Mouse (Mus musculus) liver, postnatal 0 days (tissue): ENCODE measurements at regions not wholly inside any gene's neighbourhood (a gene's known extent, or its start where the extent isn't known, plus 50 kb on each side); places are given as distances from the start of the nearest gene placed in this dataset.
"Not testable (repeated sequence)": the region's sequence is repeated elsewhere in the genome, so short reads cannot be mapped to it uniquely, and the experiment has no call there.

Experiments
- CTCF ChIP-seq: sonication (generic); IDR thresholded peaks from 2 replicates; pipeline ENCODE4 v1.5.1; 2016; ENCODE audit warnings: antibody characterized with exemption, low read depth
- EP300 ChIP-seq: IDR thresholded peaks from 2 replicates; pipeline ENCODE4 v1.6.1; 2016; ENCODE audit warnings: antibody characterized with exemption, low read depth, mild to moderate bottlenecking

GRCm38 (mm10) chr6:73519894-73520293 lies 50.4 kb upstream of the 4931417E11Rik start:
- not testable (repeated sequence) for TF ChIP-seq CTCF, EP300
